Mouse (Mus musculus): ENCODE data around the gene Ramp3.

Ramp3 gene

GRCm38 (mm10) chr11:6695176-6695575 is 36.9 kb downstream of the Ramp3 start:
- no peak overlapping the region for H3K4me3 ChIP-seq (replicated peaks; ENCODE audit: low read length)
- no peaks in the 10 kb centered on the region for H3K27me3 ChIP-seq (ENCODE audit: insufficient read depth, low read length)
- no peaks in the 10 kb centered on the region for H3K36me3 ChIP-seq (ENCODE audit: insufficient read depth, low read length)
- no peaks in the 10 kb centered on the region for H3K9me3 ChIP-seq (ENCODE audit: low read length)
- no peaks in the 10 kb centered on the region; the same call in 1 of the 2 replicates for H3K4me1 ChIP-seq (replicated peaks; ENCODE audit: low read depth, low read length)
- no peak for TF ChIP-seq CTCF (conservative IDR thresholded peaks at IDR 0.05; ENCODE audit: low read length)
- no peak for TF ChIP-seq NANOG (IDR thresholded peaks at IDR 0.05; ENCODE audit: borderline replicate concordance, low read length)
- TF ChIP-seq POU5F1 (IDR thresholded peaks at IDR 0.05; ENCODE audit: borderline replicate concordance, low read length): no peak

- Histone ChIP-seq H3K4me1 (replicated peaks; ENCODE audit: low read depth, low read length) (no peaks in the 10 kb centered on the region; the same call in 1 of the 2 replicates), H3K9me3 (ENCODE audit: low read length) (no peaks in the 10 kb centered on the region), H3K36me3 (ENCODE audit: insufficient read depth, low read length) (no peaks in the 10 kb centered on the region), H3K27me3 (ENCODE audit: insufficient read depth, low read length) (no peaks in the 10 kb centered on the region), H3K4me3 (replicated peaks; ENCODE audit: low read length) (no peak overlapping the region)
- no peak for TF ChIP-seq POU5F1 (IDR thresholded peaks at IDR 0.05; ENCODE audit: borderline replicate concordance, low read length)
- TF ChIP-seq NANOG (IDR thresholded peaks at IDR 0.05; ENCODE audit: borderline replicate concordance, low read length): no peak
- TF ChIP-seq CTCF (conservative IDR thresholded peaks at IDR 0.05; ENCODE audit: low read length): no peak
These were observed 38.2 kb downstream of the Ramp3 start for GRCm38 (mm10) chr11:6696551-6696950.

GRCm38 (mm10) chr11:6697751-6698150 is 39.4 kb downstream of the Ramp3 start:
- peaks cover 4% of the 10 kb centered on the region; the same call in 1 of the 2 replicates for H3K9me3 ChIP-seq (ENCODE audit: low read length)
- H3K4me3 ChIP-seq (replicated peaks; ENCODE audit: low read length): no peak overlapping the region
- TF ChIP-seq NANOG (IDR thresholded peaks at IDR 0.05; ENCODE audit: borderline replicate concordance, low read length): no peak
- TF ChIP-seq CTCF (conservative IDR thresholded peaks at IDR 0.05; ENCODE audit: low read length): no peak
- no peak for TF ChIP-seq POU5F1 (IDR thresholded peaks at IDR 0.05; ENCODE audit: borderline replicate concordance, low read length)
- H3K4me1 ChIP-seq (replicated peaks; ENCODE audit: low read depth, low read length): no peaks in the 10 kb centered on the region; the same call in 1 of the 2 replicates
- no peaks in the 10 kb centered on the region for H3K36me3 ChIP-seq (ENCODE audit: insufficient read depth, low read length)
- no peaks in the 10 kb centered on the region for H3K27me3 ChIP-seq (ENCODE audit: insufficient read depth, low read length)

GRCm38 (mm10) chr11:6698281-6698680 is 40.0 kb downstream of the Ramp3 start:
- no peak for TF ChIP-seq CTCF (conservative IDR thresholded peaks at IDR 0.05; ENCODE audit: low read length)
- H3K9me3 ChIP-seq (ENCODE audit: low read length): peaks cover 9% of the 10 kb centered on the region
- H3K4me1 ChIP-seq (replicated peaks; ENCODE audit: low read depth, low read length): no peaks in the 10 kb centered on the region; the same call in 1 of the 2 replicates
- H3K27me3 ChIP-seq (ENCODE audit: insufficient read depth, low read length): no peaks in the 10 kb centered on the region
- no peaks in the 10 kb centered on the region for H3K36me3 ChIP-seq (ENCODE audit: insufficient read depth, low read length)
- no peak overlapping the region for H3K4me3 ChIP-seq (replicated peaks; ENCODE audit: low read length)

GRCm38 (mm10) chr11:6702258-6702657 is 43.9 kb downstream of the Ramp3 start:
- H3K9me3 ChIP-seq (ENCODE audit: low read length): peaks cover 35% of the 10 kb centered on the region
- TF ChIP-seq POU5F1 (IDR thresholded peaks at IDR 0.05; ENCODE audit: borderline replicate concordance, low read length) (no peak), NANOG (IDR thresholded peaks at IDR 0.05; ENCODE audit: borderline replicate concordance, low read length) (no peak), CTCF (conservative IDR thresholded peaks at IDR 0.05; ENCODE audit: low read length) (no peak)
- no peak overlapping the region for H3K4me3 ChIP-seq (replicated peaks; ENCODE audit: low read length)
- H3K36me3 ChIP-seq (ENCODE audit: insufficient read depth, low read length): no peaks in the 10 kb centered on the region
- H3K27me3 ChIP-seq (ENCODE audit: insufficient read depth, low read length): no peaks in the 10 kb centered on the region
- H3K4me1 ChIP-seq (replicated peaks; ENCODE audit: low read depth, low read length): no peaks in the 10 kb centered on the region

- Histone ChIP-seq H3K27me3 (ENCODE audit: insufficient read depth, low read length) (0 out of 2 replicates have a peak, but pooled peaks cover 3% of the 10 kb centered on the region), H3K9me3 (ENCODE audit: low read length) (peaks cover 61% of the 10 kb centered on the region), H3K4me3 (replicated peaks; ENCODE audit: low read length) (no peak overlapping the region), H3K36me3 (ENCODE audit: insufficient read depth, low read length) (peaks cover 4% of the 10 kb centered on the region; the same call in 1 of the 2 replicates), H3K4me1 (replicated peaks; ENCODE audit: low read depth, low read length) (no peaks in the 10 kb centered on the region)
- no peak for TF ChIP-seq NANOG (IDR thresholded peaks at IDR 0.05; ENCODE audit: borderline replicate concordance, low read length)
- TF ChIP-seq POU5F1 (IDR thresholded peaks at IDR 0.05; ENCODE audit: borderline replicate concordance, low read length): no peak
- no peak for TF ChIP-seq CTCF (conservative IDR thresholded peaks at IDR 0.05; ENCODE audit: low read length)
These were observed 46.5 kb downstream of the Ramp3 start for GRCm38 (mm10) chr11:6704851-6705250.

- Histone ChIP-seq H3K4me1 (replicated peaks; ENCODE audit: low read depth, low read length) (no peaks in the 10 kb centered on the region), H3K36me3 (ENCODE audit: insufficient read depth, low read length) (peaks cover 4% of the 10 kb centered on the region; the same call in 1 of the 2 replicates), H3K9me3 (ENCODE audit: low read length) (peaks cover 68% of the 10 kb centered on the region), H3K4me3 (replicated peaks; ENCODE audit: low read length) (no peak overlapping the region), H3K27me3 (ENCODE audit: insufficient read depth, low read length) (0 out of 2 replicates have a peak, but pooled peaks cover 4% of the 10 kb centered on the region)
- no peak for TF ChIP-seq NANOG (IDR thresholded peaks at IDR 0.05; ENCODE audit: borderline replicate concordance, low read length)
- no peak for TF ChIP-seq CTCF (conservative IDR thresholded peaks at IDR 0.05; ENCODE audit: low read length)
- no peak for TF ChIP-seq POU5F1 (IDR thresholded peaks at IDR 0.05; ENCODE audit: borderline replicate concordance, low read length)
These were observed 47.2 kb downstream of the Ramp3 start for GRCm38 (mm10) chr11:6705516-6705915.

GRCm38 (mm10) chr11:6706796-6707195 is 48.5 kb downstream of the Ramp3 start:
- Histone ChIP-seq H3K4me3 (replicated peaks; ENCODE audit: low read length) (no peak overlapping the region), H3K9me3 (ENCODE audit: low read length) (peaks cover 76% of the 10 kb centered on the region), H3K36me3 (ENCODE audit: insufficient read depth, low read length) (peaks cover 4% of the 10 kb centered on the region; the same call in 1 of the 2 replicates), H3K4me1 (replicated peaks; ENCODE audit: low read depth, low read length) (no peaks in the 10 kb centered on the region), H3K27me3 (ENCODE audit: insufficient read depth, low read length) (peaks cover 12% of the 10 kb centered on the region)
- no peak for TF ChIP-seq POU5F1 (IDR thresholded peaks at IDR 0.05; ENCODE audit: borderline replicate concordance, low read length)
- no peak for TF ChIP-seq CTCF (conservative IDR thresholded peaks at IDR 0.05; ENCODE audit: low read length)
- no peak for TF ChIP-seq NANOG (IDR thresholded peaks at IDR 0.05; ENCODE audit: borderline replicate concordance, low read length)

- Histone ChIP-seq H3K9me3 (ENCODE audit: low read length) (peaks cover 66% of the 10 kb centered on the region), H3K4me1 (replicated peaks; ENCODE audit: low read depth, low read length) (peaks cover 2% of the 10 kb centered on the region; the same call in 1 of the 2 replicates), H3K36me3 (ENCODE audit: insufficient read depth, low read length) (peaks cover 4% of the 10 kb centered on the region; the same call in 1 of the 2 replicates), H3K4me3 (replicated peaks; ENCODE audit: low read length) (no peak overlapping the region), H3K27me3 (ENCODE audit: insufficient read depth, low read length) (peaks cover 15% of the 10 kb centered on the region)
- TF ChIP-seq POU5F1 (IDR thresholded peaks at IDR 0.05; ENCODE audit: borderline replicate concordance, low read length) (no peak), NANOG (IDR thresholded peaks at IDR 0.05; ENCODE audit: borderline replicate concordance, low read length) (no peak), CTCF (conservative IDR thresholded peaks at IDR 0.05; ENCODE audit: low read length) (no peak)
These were observed 50.1 kb downstream of the Ramp3 start for GRCm38 (mm10) chr11:6708437-6708836.

Data from E14TG2a.4 (cell line).